8 mouse cellular contexts compared by ENCODE assay signal in the genomic region with DNA sequence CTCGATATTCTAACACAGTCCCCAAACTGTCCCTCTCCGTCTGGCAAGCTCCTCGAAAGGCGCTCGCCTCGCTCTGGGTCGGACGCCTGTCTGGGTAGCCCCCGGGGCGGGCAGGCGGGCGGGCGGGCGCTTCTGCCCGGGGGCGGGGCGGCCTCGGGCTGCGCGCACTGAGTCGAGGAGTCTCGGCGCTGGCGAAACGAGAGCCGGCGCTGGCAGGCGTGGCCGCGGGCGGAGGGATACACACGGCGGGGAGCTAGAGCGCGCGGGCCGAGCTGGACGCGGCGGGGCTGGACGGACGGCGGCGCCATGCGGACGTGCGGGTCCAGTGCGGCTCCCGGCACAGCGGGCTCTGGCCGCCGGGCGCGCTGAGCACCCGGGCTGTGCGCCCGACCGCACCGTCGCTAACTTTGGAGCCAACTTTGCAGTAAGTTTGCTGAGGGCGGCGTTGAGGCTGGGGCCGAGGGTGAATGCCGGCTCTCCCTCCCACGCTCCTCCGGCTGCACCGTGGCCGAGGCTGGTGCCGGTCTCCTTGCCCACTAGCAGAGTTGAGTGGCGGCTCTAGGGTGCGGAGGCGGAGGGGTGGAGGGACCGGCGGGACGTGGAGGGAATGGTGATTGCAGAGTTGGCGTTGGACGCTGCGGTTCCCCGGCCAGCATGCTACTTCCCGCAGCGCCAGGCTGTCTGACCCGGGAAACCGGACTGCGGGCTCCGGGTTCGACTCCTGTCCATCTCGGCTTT. TPM values are rescaled to one million over a fixed set of nuclear protein-coding genes. Genes with fewer than 3 reads are reported as not detected.
DNase-seq lines count a peak whose midpoint lies in the region; ATAC-seq and TF ChIP-seq lines count a peak whose summit lies in the region.

No protein-coding gene starts in this region.

- 0 out of 2 replicates have a peak, but pooled peaks cover 6% of the 10 kb centered on the region for H3K27me3 ChIP-seq in embryonic facial prominence, embryonic 10.5 days (replicated peaks; ENCODE audit: low read depth, poor library complexity, severe bottlenecking)
- no peaks in the 10 kb centered on the region for H3K27me3 ChIP-seq in intestine, postnatal 0 days (replicated peaks; ENCODE audit: control insufficient read depth, insufficient read depth, low read length)
- peaks cover 63% of the 10 kb centered on the region for H3K27me3 ChIP-seq in megakaryocyte, embryonic 14.5 days (replicated peaks)

- peaks cover 21% of the 10 kb centered on the region for H3K36me3 ChIP-seq in embryonic facial prominence, embryonic 10.5 days (replicated peaks)
- no peaks in the 10 kb centered on the region for H3K36me3 ChIP-seq in intestine, postnatal 0 days (ENCODE audit: control insufficient read depth, insufficient read depth)
- H3K36me3 ChIP-seq in megakaryocyte, embryonic 14.5 days (replicated peaks; ENCODE audit: low read length), result no peaks in the 10 kb centered on the region

- peak overlapping the region; percentile 79 for H3K4me3 ChIP-seq in embryonic facial prominence, embryonic 10.5 days
- H3K4me3 ChIP-seq in intestine, postnatal 0 days (ENCODE audit: low read depth, low read length), result peak overlapping the region; percentile 91
- H3K4me3 ChIP-seq in megakaryocyte, embryonic 14.5 days (replicated peaks), result peak overlapping the region; percentile 92

- peak overlapping the region; percentile 88 for H3K4me2 ChIP-seq in intestine, postnatal 0 days (replicated peaks; ENCODE audit: low read depth)

- H3K9ac ChIP-seq in intestine, postnatal 0 days (ENCODE audit: low read depth, low read length), result peak overlapping the region; percentile 74

- intact Hi-C loops in left cerebral cortex, postnatal 14 days (cut with DNase I), result loop anchor here (5.0 kb wide), 4 partner anchors 49 to 901 kb away; no protein-coding TSS in a partner anchor

- H3K27ac ChIP-seq in embryonic facial prominence, embryonic 10.5 days (replicated peaks), result peak overlapping the region; percentile 92
- peak overlapping the region; percentile 79 for H3K27ac ChIP-seq in intestine, postnatal 0 days (ENCODE audit: low read depth, low read length)

- peak; percentile 83 for ATAC-seq in intestine, postnatal 0 days
- ATAC-seq in erythroid progenitor cell, adult 5-6 weeks (replicated peaks; ENCODE audit: low FRiP score, poor library complexity, severe bottlenecking), result no peak

- TF ChIP-seq CTCF in intestine, postnatal 0 days (IDR thresholded peaks at IDR 0.05; ENCODE audit: low read depth), result peak; percentile 62

- no peaks in the 10 kb centered on the region for H3K9me3 ChIP-seq in embryonic facial prominence, embryonic 10.5 days
- no peaks in the 10 kb centered on the region for H3K9me3 ChIP-seq in intestine, postnatal 0 days (ENCODE audit: control insufficient read depth)
- H3K9me3 ChIP-seq in megakaryocyte, embryonic 14.5 days, result 0 out of 2 replicates have a peak, but pooled peaks cover 11% of the 10 kb centered on the region

- peaks cover 20% of the 10 kb centered on the region for H3K4me1 ChIP-seq in embryonic facial prominence, embryonic 10.5 days
- H3K4me1 ChIP-seq in intestine, postnatal 0 days (replicated peaks; ENCODE audit: control insufficient read depth, insufficient read depth, low read length), result no peaks in the 10 kb centered on the region
- H3K4me1 ChIP-seq in megakaryocyte, embryonic 14.5 days, result peaks cover 36% of the 10 kb centered on the region

- peak; percentile 97 for DNase-seq in adrenal gland, postnatal 14 days
- DNase-seq in embryonic facial prominence, embryonic 10.5 days (ENCODE audit: low spot score), result peak; percentile 96
- DNase-seq in heart, adult 11 months, result peak; percentile 99
- DNase-seq in left cerebral cortex, postnatal 14 days (ENCODE audit: low spot score in 2 of 2), result peak; percentile 87 to 91
- DNase-seq in right cerebral cortex, postnatal 14 days, result peak; percentile 92

- under 1% methylated on average over 87 of the region's 87 CpGs for WGBS in embryonic facial prominence, embryonic 10.5 days
- WGBS in intestine, postnatal 0 days, result under 1% methylated on average over 79 of the region's 87 CpGs

RNA-seq across cellular contexts. Expression of a gene that starts 2.8 kb away (rescaled TPM):
- total RNA-seq in adrenal gland, postnatal 14 days (2021), result 60.5 and 84.6 TPM in 2 replicates
- 17.2 and 18.6 TPM in 2 replicates for polyA plus RNA-seq in embryonic facial prominence, embryonic 10.5 days (2016; fragmentation: Nextera tagmentation; extraction: Ambion mirVana)
- 10.4 and 10.7 TPM in 2 replicates for polyA plus RNA-seq in intestine, postnatal 0 days (2015; fragmentation: Nextera tagmentation; extraction: Ambion mirVana)
- total RNA-seq in left cerebral cortex, postnatal 14 days (2021), result 10 to 100 TPM; 34.2 to 37.4 TPM
- polyA plus RNA-seq in megakaryocyte, embryonic 14.5 days (2012; ENCODE audit: insufficient read depth, low replicate concordance), result 0.01 TPM in 1 of 2 replicates, not detected in the other
- total RNA-seq in erythroid progenitor cell, adult 5-6 weeks (2015; ENCODE audit: low replicate concordance), result 0.36 TPM in 1 of 2 replicates, not detected in the other
- 0.13 TPM in 1 of 2 replicates, not detected in the other for total RNA-seq in erythroid progenitor cell, adult 5-6 weeks (2017; ENCODE audit: low replicate concordance)

Comparison
In these comparisons a context has a peak if more than half of its experiments do, and no peak if none do; other contexts are left out.
1. RNA of a gene that starts 2.8 kb away (total RNA-seq): 60.5 to 84.6 TPM in adrenal gland, postnatal 14 days and 34.2 to 37.4 TPM in left cerebral cortex, postnatal 14 days; 0.13 to 0.36 TPM in erythroid progenitor cell, adult 5-6 weeks; every median in the first group is over 10 times any median in the second.
2. Peak in every context shown above with its lines, with median percentiles within 50 percentile points of each other: DNase-seq and H3K4me3 ChIP-seq.